Mouse (Mus musculus): ENCODE data around the gene Syngr4. TPM values are rescaled to one million over a fixed set of nuclear protein-coding genes. Genes with fewer than 3 reads are reported as not detected.

Gene Syngr4
- total and polyA plus RNA-seq, 3 experiments = not detected

DNA sequence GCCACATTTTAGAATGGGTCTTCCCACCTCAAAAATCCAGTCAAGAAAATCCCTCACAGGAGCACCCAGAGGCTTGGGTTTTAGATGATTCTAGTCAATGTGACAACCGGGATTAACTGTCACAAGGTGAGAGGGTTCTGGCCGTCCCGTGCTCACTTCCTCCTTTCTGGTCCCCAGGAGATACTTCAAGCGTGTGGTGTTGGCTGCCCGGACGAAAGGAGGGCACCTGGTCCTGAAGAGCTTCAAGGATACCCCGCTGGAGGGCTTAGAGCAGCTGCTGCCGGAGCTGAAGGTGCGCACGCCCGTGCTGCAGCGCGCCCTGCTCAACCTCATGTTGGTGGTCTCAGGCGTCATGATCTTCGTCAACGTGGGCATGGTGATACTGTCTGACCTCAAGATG is 12.6 kb upstream of the Syngr4 start:
- TF ChIP-seq MXI1 (IDR thresholded peaks at IDR 0.05; ENCODE audit: low read depth, low read length) (no peak), BHLHE40 (IDR thresholded peaks at IDR 0.05; ENCODE audit: low read depth, low read length) (no peak), RAD21 (IDR thresholded peaks at IDR 0.05; ENCODE audit: low read depth, low read length) (no peak), MAFK (IDR thresholded peaks at IDR 0.05; ENCODE audit: insufficient replicate concordance, low read length) (no peak), JUND (conservative IDR thresholded peaks at IDR 0.05; ENCODE audit: low read depth, low read length) (no peak), ELF1 (IDR thresholded peaks at IDR 0.05; ENCODE audit: low read depth, low read length) (no peak), ZC3H11A (IDR thresholded peaks at IDR 0.05; ENCODE audit: low read depth, low read length) (no peak), USF1 (IDR thresholded peaks at IDR 0.05; ENCODE audit: low read depth, low read length) (no peak), CTCF (conservative IDR thresholded peaks at IDR 0.05 in 1 of 2, IDR thresholded peaks at IDR 0.05 in 1 of 2; ENCODE audit: low read depth in 2 of 2, low read length in 2 of 2) (no peak), UBTF (IDR thresholded peaks at IDR 0.05; ENCODE audit: low read depth, low read length) (no peak), KAT2A (IDR thresholded peaks at IDR 0.05; ENCODE audit: insufficient replicate concordance, low read length) (no peak)

GRCm38 (mm10) chr7:45908384-45908783 is 11.9 kb upstream of the Syngr4 start:
- H3K79me2 ChIP-seq (replicated peaks; ENCODE audit: control insufficient read depth, extremely low read depth, insufficient read depth, poor library complexity, severe bottlenecking) = no peaks in the 10 kb centered on the region
- H3K9ac ChIP-seq (ENCODE audit: insufficient read depth, low read depth) = no peak overlapping the region
- H3K27me3 ChIP-seq (replicated peaks) = no peaks in the 10 kb centered on the region
- no peak overlapping the region for H3K4me3 ChIP-seq (replicated peaks in 1 of 3; ENCODE audit: low read depth in 2 of 3, low read length in 2 of 3, poor library complexity in 1 of 3)
- in situ Hi-C loops (cut with MboI; ENCODE audit: low pct_ligation_motif_present, low pct_unique_long_range_greater_than_20kb, low sequenced_read_pairs) (no loop called here), dilution Hi-C loops (cut with MboI; ENCODE audit: extremely low pct_ligation_motif_present, extremely low pct_unique_long_range_greater_than_20kb, low sequenced_read_pairs) (no loop called here)
- TF ChIP-seq RAD21 (IDR thresholded peaks at IDR 0.05; ENCODE audit: low read depth, low read length) = no peak
- no peak for TF ChIP-seq ELF1 (IDR thresholded peaks at IDR 0.05; ENCODE audit: low read depth, low read length)
- no peak for TF ChIP-seq RCOR1 (conservative IDR thresholded peaks at IDR 0.05; ENCODE audit: low read depth, low read length)
- no peak for TF ChIP-seq USF2 (conservative IDR thresholded peaks at IDR 0.05; ENCODE audit: low read depth, low read length)
- no peak for TF ChIP-seq CTCF (conservative IDR thresholded peaks at IDR 0.05 in 1 of 2, IDR thresholded peaks at IDR 0.05 in 1 of 2; ENCODE audit: low read depth in 2 of 2, low read length in 2 of 2)
- DNase-seq (ENCODE audit: extremely low read depth) = no peak
- H3K9me3 ChIP-seq (replicated peaks; ENCODE audit: low read length) = peaks cover 4% of the 10 kb centered on the region
- H3K4me2 ChIP-seq (ENCODE audit: insufficient read depth, low read depth, poor library complexity, severe bottlenecking) = no peak overlapping the region
- peaks cover 0 to 15% of the 10 kb centered on the region in 2 experiments; a peak in 2 of 4 replicates for H3K4me1 ChIP-seq (ENCODE audit: control insufficient read depth in 1 of 2, insufficient read depth in 2 of 2)
- H3K36me3 ChIP-seq (replicated peaks in 1 of 2; ENCODE audit: control insufficient read depth in 1 of 2, insufficient read depth in 1 of 2, low read length in 1 of 2) = peaks cover 21 to 54% of the 10 kb centered on the region in 2 experiments
- H3K27ac ChIP-seq (ENCODE audit: insufficient read depth, low read depth) = no peak overlapping the region

More for the DNA sequence above, 12.6 kb upstream of the Syngr4 start:
- Histone ChIP-seq H3K9ac (ENCODE audit: insufficient read depth, low read depth) (no peak overlapping the region), H3K9me3 (replicated peaks; ENCODE audit: low read length) (peaks cover 4% of the 10 kb centered on the region), H3K4me3 (replicated peaks in 1 of 3; ENCODE audit: low read depth in 2 of 3, low read length in 2 of 3, poor library complexity in 1 of 3) (no peak overlapping the region), H3K4me1 (ENCODE audit: control insufficient read depth in 1 of 2, insufficient read depth in 2 of 2) (peaks cover 0 to 15% of the 10 kb centered on the region in 2 experiments; a peak in 2 of 4 replicates), H3K79me2 (replicated peaks; ENCODE audit: control insufficient read depth, extremely low read depth, insufficient read depth, poor library complexity, severe bottlenecking) (no peaks in the 10 kb centered on the region), H3K4me2 (ENCODE audit: insufficient read depth, low read depth, poor library complexity, severe bottlenecking) (no peak overlapping the region), H3K36me3 (replicated peaks in 1 of 2; ENCODE audit: control insufficient read depth in 1 of 2, insufficient read depth in 1 of 2, low read length in 1 of 2) (peaks cover 21 to 60% of the 10 kb centered on the region in 2 experiments), H3K27me3 (replicated peaks) (no peaks in the 10 kb centered on the region), H3K27ac (ENCODE audit: insufficient read depth, low read depth) (no peak overlapping the region)
- DNase-seq (ENCODE audit: extremely low read depth) = no peak
- in situ Hi-C loops (cut with MboI; ENCODE audit: low pct_ligation_motif_present, low pct_unique_long_range_greater_than_20kb, low sequenced_read_pairs) (no loop called here), dilution Hi-C loops (cut with MboI; ENCODE audit: extremely low pct_ligation_motif_present, extremely low pct_unique_long_range_greater_than_20kb, low sequenced_read_pairs) (no loop called here)

GRCm38 (mm10) chr7:45906622-45907021 is 10.1 kb upstream of the Syngr4 start:
- in situ Hi-C loops (cut with MboI; ENCODE audit: low pct_ligation_motif_present, low pct_unique_long_range_greater_than_20kb, low sequenced_read_pairs) = no loop called here

More at GRCm38 (mm10) chr7:45906622-45907021, 10.1 kb upstream of the Syngr4 start:
- Histone ChIP-seq H3K4me2 (ENCODE audit: insufficient read depth, low read depth, poor library complexity, severe bottlenecking) (no peak overlapping the region), H3K9me3 (replicated peaks; ENCODE audit: low read length) (peaks cover 4% of the 10 kb centered on the region), H3K27ac (ENCODE audit: insufficient read depth, low read depth) (no peak overlapping the region), H3K9ac (ENCODE audit: insufficient read depth, low read depth) (no peak overlapping the region), H3K4me1 (ENCODE audit: control insufficient read depth in 1 of 2, insufficient read depth in 2 of 2) (peaks cover 0 to 17% of the 10 kb centered on the region in 2 experiments; a peak in 2 of 4 replicates), H3K4me3 (replicated peaks in 1 of 3; ENCODE audit: low read depth in 2 of 3, low read length in 2 of 3, poor library complexity in 1 of 3) (no peak overlapping the region), H3K79me2 (replicated peaks; ENCODE audit: control insufficient read depth, extremely low read depth, insufficient read depth, poor library complexity, severe bottlenecking) (no peaks in the 10 kb centered on the region), H3K36me3 (replicated peaks in 1 of 2; ENCODE audit: control insufficient read depth in 1 of 2, insufficient read depth in 1 of 2, low read length in 1 of 2) (peaks cover 21 to 49% of the 10 kb centered on the region in 2 experiments), H3K27me3 (replicated peaks) (no peaks in the 10 kb centered on the region)
- dilution Hi-C loops (cut with MboI; ENCODE audit: extremely low pct_ligation_motif_present, extremely low pct_unique_long_range_greater_than_20kb, low sequenced_read_pairs) = no loop called here
- no peak for TF ChIP-seq PAX5 (IDR thresholded peaks at IDR 0.05; ENCODE audit: low read length)
- TF ChIP-seq E2F4 (IDR thresholded peaks at IDR 0.05; ENCODE audit: insufficient replicate concordance, low read depth, low read length) = no peak
- no peak for DNase-seq (ENCODE audit: extremely low read depth)

Data from CH12.LX (cell line).